Mouse (Mus musculus): ENCODE results near the gene Kl. TPM values are rescaled to one million over a fixed set of nuclear protein-coding genes. Genes with fewer than 3 reads are reported as not detected.

Gene Kl
- polyA plus RNA-seq, 1 experiment from 2014 or later: 0.13 TPM

- Histone ChIP-seq H3K36me3 (ENCODE audit: control insufficient read depth, insufficient read depth, low read length) (no peaks in the 10 kb centered on the region), H3K9me3 (ENCODE audit: control insufficient read depth, low read depth, low read length) (no peaks in the 10 kb centered on the region), H3K4me2 (replicated peaks; ENCODE audit: low read depth, low read length) (no peak overlapping the region), H3K27ac (ENCODE audit: low read length) (no peak overlapping the region), H3K4me3 (ENCODE audit: low read depth, low read length) (no peak overlapping the region), H3K9ac (replicated peaks; ENCODE audit: low read depth, low read length) (no peak overlapping the region), H3K27me3 (ENCODE audit: control insufficient read depth, insufficient read depth, low read length) (no peaks in the 10 kb centered on the region), H3K4me1 (ENCODE audit: control insufficient read depth, insufficient read depth, low read length) (no peaks in the 10 kb centered on the region)
- ATAC-seq (ENCODE audit: insufficient number of reproducible peaks, insufficient read depth, low FRiP score, low read depth): no peak
- 80% methylated on average over 4 of the region's 4 CpGs for WGBS
Measured at GRCm38 (mm10) chr5:150919269-150919668, 33.1 kb upstream of the Kl start.

- Histone ChIP-seq H3K9me3 (ENCODE audit: control insufficient read depth, low read depth, low read length) (no peaks in the 10 kb centered on the region), H3K9ac (replicated peaks; ENCODE audit: low read depth, low read length) (no peak overlapping the region), H3K36me3 (ENCODE audit: control insufficient read depth, insufficient read depth, low read length) (no peaks in the 10 kb centered on the region), H3K4me2 (replicated peaks; ENCODE audit: low read depth, low read length) (no peak overlapping the region), H3K4me1 (ENCODE audit: control insufficient read depth, insufficient read depth, low read length) (no peaks in the 10 kb centered on the region), H3K27me3 (ENCODE audit: control insufficient read depth, insufficient read depth, low read length) (no peaks in the 10 kb centered on the region), H3K4me3 (ENCODE audit: low read depth, low read length) (no peak overlapping the region), H3K27ac (ENCODE audit: low read length) (no peak overlapping the region)
- WGBS: 66% methylated on average over 2 of the region's 2 CpGs
- ATAC-seq (ENCODE audit: insufficient number of reproducible peaks, insufficient read depth, low FRiP score, low read depth): no peak
Measured at GRCm38 (mm10) chr5:150919961-150920360, 32.4 kb upstream of the Kl start.

GRCm38 (mm10) chr5:150929406-150929805 lies 23.0 kb upstream of the Kl start:
- Histone ChIP-seq H3K9me3 (ENCODE audit: control insufficient read depth, low read depth, low read length) (no peaks in the 10 kb centered on the region), H3K27me3 (ENCODE audit: control insufficient read depth, insufficient read depth, low read length) (no peaks in the 10 kb centered on the region), H3K4me3 (ENCODE audit: low read depth, low read length) (no peak overlapping the region), H3K4me1 (ENCODE audit: control insufficient read depth, insufficient read depth, low read length) (no peaks in the 10 kb centered on the region), H3K36me3 (ENCODE audit: control insufficient read depth, insufficient read depth, low read length) (no peaks in the 10 kb centered on the region), H3K9ac (replicated peaks; ENCODE audit: low read depth, low read length) (no peak overlapping the region), H3K4me2 (replicated peaks; ENCODE audit: low read depth, low read length) (no peak overlapping the region), H3K27ac (ENCODE audit: low read length) (no peak overlapping the region)
- 82% methylated on average over 2 of the region's 2 CpGs for WGBS
- ATAC-seq (ENCODE audit: insufficient number of reproducible peaks, insufficient read depth, low FRiP score, low read depth): no peak

GRCm38 (mm10) chr5:150932596-150932995 lies 19.8 kb upstream of the Kl start:
- peaks cover 10% of the 10 kb centered on the region for H3K4me1 ChIP-seq (ENCODE audit: control insufficient read depth, insufficient read depth, low read length)
- ATAC-seq (ENCODE audit: insufficient number of reproducible peaks, insufficient read depth, low FRiP score, low read depth): no peak
- no peak overlapping the region for H3K4me3 ChIP-seq (ENCODE audit: low read depth, low read length)
- H3K4me2 ChIP-seq (replicated peaks; ENCODE audit: low read depth, low read length): no peak overlapping the region
- H3K27me3 ChIP-seq (ENCODE audit: control insufficient read depth, insufficient read depth, low read length): no peaks in the 10 kb centered on the region
- no peaks in the 10 kb centered on the region for H3K36me3 ChIP-seq (ENCODE audit: control insufficient read depth, insufficient read depth, low read length)
- no peak overlapping the region for H3K9ac ChIP-seq (replicated peaks; ENCODE audit: low read depth, low read length)
- H3K9me3 ChIP-seq (ENCODE audit: control insufficient read depth, low read depth, low read length): no peaks in the 10 kb centered on the region
- 74% methylated on average over 2 of the region's 2 CpGs for WGBS
- H3K27ac ChIP-seq (ENCODE audit: low read length): no peak overlapping the region

- no peak overlapping the region for H3K4me3 ChIP-seq (ENCODE audit: low read depth, low read length)
- peaks cover 10% of the 10 kb centered on the region for H3K4me1 ChIP-seq (ENCODE audit: control insufficient read depth, insufficient read depth, low read length)
- 36% methylated on average over 5 of the region's 5 CpGs for WGBS
- H3K9me3 ChIP-seq (ENCODE audit: control insufficient read depth, low read depth, low read length): no peaks in the 10 kb centered on the region
- H3K9ac ChIP-seq (replicated peaks; ENCODE audit: low read depth, low read length): no peak overlapping the region
- H3K36me3 ChIP-seq (ENCODE audit: control insufficient read depth, insufficient read depth, low read length): no peaks in the 10 kb centered on the region
- ATAC-seq (ENCODE audit: insufficient number of reproducible peaks, insufficient read depth, low FRiP score, low read depth): no peak
- peak overlapping the region; percentile 56; the same call in 1 of the 2 replicates for H3K27ac ChIP-seq (ENCODE audit: low read length)
- H3K27me3 ChIP-seq (ENCODE audit: control insufficient read depth, insufficient read depth, low read length): no peaks in the 10 kb centered on the region
- no peak overlapping the region for H3K4me2 ChIP-seq (replicated peaks; ENCODE audit: low read depth, low read length)
Measured at GRCm38 (mm10) chr5:150936213-150936612, 16.2 kb upstream of the Kl start.

DNA sequence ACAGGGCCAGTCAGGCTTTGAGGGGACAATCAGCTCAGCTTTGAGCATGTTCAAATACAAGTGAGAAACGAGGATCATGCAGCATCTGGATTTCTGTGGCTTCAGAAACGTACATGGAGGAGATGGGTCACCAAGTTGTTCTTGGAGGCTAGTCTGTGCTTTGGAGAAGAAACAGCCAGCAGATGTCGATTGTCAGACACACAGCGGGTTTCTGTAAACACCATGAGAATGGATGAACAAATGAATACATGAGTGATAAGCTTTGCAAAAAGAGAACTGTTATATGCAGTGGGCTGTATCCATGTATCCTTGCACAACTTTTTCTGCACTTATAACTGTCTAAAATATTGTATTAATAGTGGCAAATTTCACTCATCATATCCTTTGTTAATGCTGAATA lies 15.6 kb upstream of the Kl start:
- no peak overlapping the region for H3K9ac ChIP-seq (replicated peaks; ENCODE audit: low read depth, low read length)
- ATAC-seq (ENCODE audit: insufficient number of reproducible peaks, insufficient read depth, low FRiP score, low read depth): no peak
- no peaks in the 10 kb centered on the region for H3K27me3 ChIP-seq (ENCODE audit: control insufficient read depth, insufficient read depth, low read length)
- H3K27ac ChIP-seq (ENCODE audit: low read length): peak overlapping the region; percentile 56; the same call in 1 of the 2 replicates
- no peak overlapping the region for H3K4me3 ChIP-seq (ENCODE audit: low read depth, low read length)
- no peaks in the 10 kb centered on the region for H3K9me3 ChIP-seq (ENCODE audit: control insufficient read depth, low read depth, low read length)
- no peak overlapping the region for H3K4me2 ChIP-seq (replicated peaks; ENCODE audit: low read depth, low read length)
- H3K4me1 ChIP-seq (ENCODE audit: control insufficient read depth, insufficient read depth, low read length): peaks cover 10% of the 10 kb centered on the region
- 33% methylated on average over 4 of the region's 4 CpGs for WGBS
- no peaks in the 10 kb centered on the region for H3K36me3 ChIP-seq (ENCODE audit: control insufficient read depth, insufficient read depth, low read length)

GRCm38 (mm10) chr5:150937501-150937900 lies 14.9 kb upstream of the Kl start:
- 52% methylated on average over 2 of the region's 2 CpGs for WGBS
- H3K27ac ChIP-seq (ENCODE audit: low read length): no peak overlapping the region
- peaks cover 10% of the 10 kb centered on the region for H3K4me1 ChIP-seq (ENCODE audit: control insufficient read depth, insufficient read depth, low read length)
- no peak overlapping the region for H3K4me2 ChIP-seq (replicated peaks; ENCODE audit: low read depth, low read length)
- H3K9me3 ChIP-seq (ENCODE audit: control insufficient read depth, low read depth, low read length): no peaks in the 10 kb centered on the region
- H3K4me3 ChIP-seq (ENCODE audit: low read depth, low read length): no peak overlapping the region
- no peaks in the 10 kb centered on the region for H3K27me3 ChIP-seq (ENCODE audit: control insufficient read depth, insufficient read depth, low read length)
- no peak overlapping the region for H3K9ac ChIP-seq (replicated peaks; ENCODE audit: low read depth, low read length)
- no peak for ATAC-seq (ENCODE audit: insufficient number of reproducible peaks, insufficient read depth, low FRiP score, low read depth)
- no peaks in the 10 kb centered on the region for H3K36me3 ChIP-seq (ENCODE audit: control insufficient read depth, insufficient read depth, low read length)

DNA sequence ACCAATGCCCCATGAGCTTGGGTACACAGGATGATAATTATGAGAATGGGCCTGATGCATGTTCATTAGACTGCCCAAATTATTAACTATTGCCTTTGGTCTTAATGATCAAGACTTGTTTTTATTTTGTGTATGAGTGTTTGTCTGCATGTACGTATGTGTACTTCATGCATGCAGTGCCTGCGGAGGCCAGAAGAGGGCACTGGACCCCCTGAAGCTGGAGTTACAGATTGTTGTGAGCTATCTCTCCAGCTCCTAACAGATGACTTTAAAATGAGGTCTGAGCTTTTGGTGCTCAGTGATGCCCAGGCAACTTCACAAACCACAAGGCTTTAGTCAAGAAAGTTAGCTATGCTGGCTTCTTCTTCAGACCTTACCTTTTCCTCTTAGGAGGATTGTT lies 6.8 kb upstream of the Kl start:
- Histone ChIP-seq H3K27me3 (ENCODE audit: control insufficient read depth, insufficient read depth, low read length) (no peaks in the 10 kb centered on the region), H3K4me2 (replicated peaks; ENCODE audit: low read depth, low read length) (no peak overlapping the region), H3K27ac (ENCODE audit: low read length) (no peak overlapping the region), H3K36me3 (ENCODE audit: control insufficient read depth, insufficient read depth, low read length) (no peaks in the 10 kb centered on the region), H3K4me1 (ENCODE audit: control insufficient read depth, insufficient read depth, low read length) (no peaks in the 10 kb centered on the region), H3K9me3 (ENCODE audit: control insufficient read depth, low read depth, low read length) (no peaks in the 10 kb centered on the region), H3K9ac (replicated peaks; ENCODE audit: low read depth, low read length) (no peak overlapping the region), H3K4me3 (ENCODE audit: low read depth, low read length) (no peak overlapping the region)
- no peak for ATAC-seq (ENCODE audit: insufficient number of reproducible peaks, insufficient read depth, low FRiP score, low read depth)
- 95% methylated on average over 2 of the region's 2 CpGs for WGBS

DNA sequence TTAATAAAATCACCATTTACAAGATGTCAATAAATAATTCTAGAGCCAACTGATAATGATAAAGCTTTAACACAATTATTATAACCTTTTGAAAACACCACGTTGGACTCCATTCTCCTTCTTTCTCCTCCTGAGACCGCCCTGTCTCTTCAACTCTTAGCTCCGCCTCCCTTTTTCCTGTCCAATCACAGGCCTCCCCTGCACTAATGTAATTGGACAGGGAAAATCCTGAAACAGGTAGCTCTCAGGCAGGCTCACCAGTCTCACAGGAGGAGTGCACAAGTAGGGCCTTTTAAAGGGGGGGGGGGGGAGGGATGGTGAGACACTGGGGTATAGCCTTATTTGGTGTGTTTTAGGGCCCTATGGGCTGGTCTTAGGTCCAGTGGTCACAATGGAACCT lies 3.3 kb upstream of the Kl start:
- H3K9ac ChIP-seq (replicated peaks; ENCODE audit: low read depth, low read length): no peak overlapping the region
- H3K4me3 ChIP-seq (ENCODE audit: low read depth, low read length): no peak overlapping the region
- H3K27ac ChIP-seq (ENCODE audit: low read length): no peak overlapping the region
- WGBS: 84% methylated on average over 3 of the region's 3 CpGs
- H3K27me3 ChIP-seq (ENCODE audit: control insufficient read depth, insufficient read depth, low read length): peaks cover 19% of the 10 kb centered on the region
- H3K36me3 ChIP-seq (ENCODE audit: control insufficient read depth, insufficient read depth, low read length): no peaks in the 10 kb centered on the region
- no peak for ATAC-seq (ENCODE audit: insufficient number of reproducible peaks, insufficient read depth, low FRiP score, low read depth)
- H3K4me1 ChIP-seq (ENCODE audit: control insufficient read depth, insufficient read depth, low read length): 0 out of 2 replicates have a peak, but pooled peaks cover 9% of the 10 kb centered on the region
- H3K9me3 ChIP-seq (ENCODE audit: control insufficient read depth, low read depth, low read length): no peaks in the 10 kb centered on the region
- H3K4me2 ChIP-seq (replicated peaks; ENCODE audit: low read depth, low read length): no peak overlapping the region

All from stomach, embryonic 14.5 days (tissue).